In the genomic region with DNA sequence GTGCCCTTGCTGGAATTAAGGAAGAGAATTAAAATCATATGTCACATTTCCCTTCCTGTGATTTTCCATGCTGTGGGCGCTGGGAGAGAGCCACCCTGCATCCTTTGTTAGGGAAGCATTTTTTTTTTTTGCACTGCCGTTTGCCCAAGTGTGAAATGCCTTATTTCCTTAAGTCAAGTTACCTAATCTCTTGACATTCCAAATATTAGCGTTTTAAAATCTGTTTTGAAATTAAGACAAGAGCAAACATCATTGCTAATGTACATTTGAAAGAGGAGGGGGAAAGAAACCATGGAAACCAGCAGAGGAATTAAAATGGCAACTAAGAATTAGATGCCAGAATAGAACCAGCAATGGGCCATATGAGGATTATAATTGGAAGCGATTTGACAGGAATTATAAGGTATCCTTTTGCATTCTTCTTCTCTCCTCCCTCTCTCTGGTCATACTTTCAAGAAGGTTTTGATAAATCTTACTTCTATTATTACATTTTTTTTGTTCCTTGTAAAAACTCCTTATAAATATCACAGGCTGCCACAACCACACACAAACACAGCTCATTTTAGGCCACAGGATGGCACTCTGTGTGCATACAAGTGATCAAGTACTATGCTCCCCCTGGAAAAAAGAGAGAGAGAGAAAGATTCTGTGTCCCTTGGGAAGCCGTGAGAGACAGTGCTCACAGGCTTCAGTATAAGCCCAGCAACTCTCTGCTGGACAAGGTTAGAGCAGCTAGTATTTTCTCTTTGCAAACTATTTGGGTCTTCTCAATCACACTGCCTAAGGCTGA, we compare ENCODE assay signal across 8 mouse cellular contexts.
DNase-seq lines count a peak whose midpoint lies in the region; ATAC-seq and TF ChIP-seq lines count a peak whose summit lies in the region.

No protein-coding gene starts in this region.

- H3K4me1 ChIP-seq in lung, embryonic 14.5 days (ENCODE audit: insufficient read depth), result no peaks in the 10 kb centered on the region

- H3K4me3 ChIP-seq in lung, embryonic 14.5 days (ENCODE audit: low read depth, low read length), result no peak overlapping the region

- H3K4me2 ChIP-seq in lung, embryonic 14.5 days, result no peak overlapping the region

- no peak overlapping the region for H3K27ac ChIP-seq in lung, embryonic 14.5 days (ENCODE audit: low read depth)

- 36% methylated on average over 5 of the region's 5 CpGs for WGBS in lung, embryonic 14.5 days

- no peaks in the 10 kb centered on the region for H3K9me3 ChIP-seq in lung, embryonic 14.5 days (ENCODE audit: low read depth, low read length)

- peak; percentile 69 for ATAC-seq in lung, embryonic 14.5 days (ENCODE audit: insufficient read depth)

- H3K27me3 ChIP-seq in lung, embryonic 14.5 days (ENCODE audit: insufficient read depth, low read length), result no peaks in the 10 kb centered on the region

- peak; percentile 50 for TF ChIP-seq CTCF in lung, embryonic 14.5 days (IDR thresholded peaks at IDR 0.05; ENCODE audit: low read depth)

- H3K9ac ChIP-seq in lung, embryonic 14.5 days, result no peak overlapping the region

- H3K36me3 ChIP-seq in lung, embryonic 14.5 days (ENCODE audit: insufficient read depth), result no peaks in the 10 kb centered on the region

- peak; percentile 2 for DNase-seq in adrenal gland, postnatal 10 days
- no peak for DNase-seq in adrenal gland, postnatal 4 days (ENCODE audit: low spot score in 2 of 2)
- DNase-seq in lung, embryonic 14.5 days, result peak; percentile 72
- no peak for DNase-seq in lung, postnatal 25 days (ENCODE audit: low spot score)
- peak; percentile 33 to 34 for DNase-seq in layer of hippocampus, postnatal 36 days
- peak; percentile 9 for DNase-seq in retina, postnatal 7 days (ENCODE audit: low read depth, low spot score)
- no peak for DNase-seq in ovary, postnatal 10 days (ENCODE audit: low spot score)
- DNase-seq in spleen, postnatal 14 days (ENCODE audit: low spot score in 2 of 2), result no peak

Comparison
In these comparisons a context has a peak if more than half of its experiments do, and no peak if none do; other contexts are left out.
1. DNase-seq: peak in adrenal gland, postnatal 10 days (single experiment), lung, embryonic 14.5 days (single experiment), layer of hippocampus, postnatal 36 days (2 of 2) and retina, postnatal 7 days (single experiment); none in adrenal gland, postnatal 4 days (0 of 2), lung, postnatal 25 days (single experiment), ovary, postnatal 10 days (single experiment) and spleen, postnatal 14 days (0 of 2).